Mouse (Mus musculus): ENCODE results near the gene Araf. TPM values are rescaled to one million over a fixed set of nuclear protein-coding genes. Genes with fewer than 3 reads are reported as not detected.
A peak's percentile ranks its signal among the peaks of the same experiment; 100 is the strongest.

Araf gene
- polyA plus RNA-seq, 2 experiments, result 87.1 to 196 TPM

DNA sequence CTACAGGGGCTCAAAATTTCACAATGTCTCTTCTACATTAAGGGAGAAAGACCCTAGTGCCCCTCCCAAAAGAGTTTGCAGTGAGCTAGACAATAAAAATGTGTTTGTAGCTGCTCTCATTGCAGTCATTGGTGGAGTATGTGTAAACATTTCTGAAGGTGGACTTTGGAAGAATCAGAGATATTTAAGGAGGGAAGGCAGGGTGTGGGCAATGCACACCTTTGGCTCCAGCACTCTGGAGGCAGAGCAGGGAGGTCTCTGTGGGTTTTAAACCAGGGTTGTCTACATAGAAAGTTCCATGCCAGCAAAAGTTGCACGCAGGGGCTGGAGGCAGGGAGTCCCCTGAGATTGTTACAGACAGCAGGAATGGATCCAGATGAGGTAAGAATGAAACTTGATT lies 8.7 kb downstream of the Araf start:
- no peaks in the 10 kb centered on the region for H3K27me3 ChIP-seq (ENCODE audit: control insufficient read depth, insufficient read depth, low read length)
- WGBS, result 32% methylated on average over 1 of the region's 1 CpGs
- H3K9ac ChIP-seq (ENCODE audit: low read depth, low read length, severe bottlenecking), result no peak overlapping the region
- H3K9me3 ChIP-seq (ENCODE audit: control insufficient read depth, low read length), result no peaks in the 10 kb centered on the region
- ATAC-seq (ENCODE audit: low FRiP score, low read depth) (no peak), DNase-seq (ENCODE audit: low spot score) (no peak)
- no peak overlapping the region for H3K4me3 ChIP-seq (replicated peaks; ENCODE audit: low read length)
- no peak for TF ChIP-seq POLR2A (IDR thresholded peaks at IDR 0.05; ENCODE audit: borderline replicate concordance, extremely low read depth, insufficient read depth, insufficient read length)
- H3K4me2 ChIP-seq (replicated peaks; ENCODE audit: low read depth, low read length, severe bottlenecking), result no peak overlapping the region
- no peak overlapping the region for H3K27ac ChIP-seq (replicated peaks; ENCODE audit: low read depth, low read length)
- no peaks in the 10 kb centered on the region for H3K36me3 ChIP-seq (ENCODE audit: control insufficient read depth, insufficient read depth, low read length)
- H3K4me1 ChIP-seq (ENCODE audit: control insufficient read depth, insufficient read depth, low read length), result no peaks in the 10 kb centered on the region

DNA sequence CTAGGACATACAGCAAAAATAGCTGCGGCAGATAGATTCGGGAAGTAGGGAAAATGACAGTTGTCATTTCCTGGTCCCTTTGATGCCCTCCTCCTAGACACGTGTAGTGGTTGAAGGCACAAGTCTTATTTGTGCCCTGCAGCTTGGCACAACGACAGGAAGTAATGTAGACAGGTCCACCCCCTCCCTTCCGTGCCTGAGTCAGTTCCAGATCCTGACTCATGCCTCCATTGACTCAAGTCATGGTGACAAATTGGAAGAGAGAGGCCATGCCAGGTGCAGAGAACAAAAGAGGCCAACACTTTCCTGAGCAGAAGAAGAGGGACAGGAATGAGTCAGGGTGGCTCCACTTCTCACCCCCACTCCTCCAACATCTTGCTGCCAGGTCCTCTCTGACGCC lies 19.4 kb downstream of the Araf start:
- no peak for ATAC-seq (ENCODE audit: low FRiP score, low read depth)
- TF ChIP-seq POLR2A (IDR thresholded peaks at IDR 0.05; ENCODE audit: borderline replicate concordance, extremely low read depth, insufficient read depth, insufficient read length), result no peak
- H3K9ac ChIP-seq (ENCODE audit: low read depth, low read length, severe bottlenecking), result no peak overlapping the region
- no peaks in the 10 kb centered on the region for H3K36me3 ChIP-seq (ENCODE audit: control insufficient read depth, insufficient read depth, low read length)
- no peak overlapping the region for H3K4me3 ChIP-seq (replicated peaks; ENCODE audit: low read length)
- H3K4me2 ChIP-seq (replicated peaks; ENCODE audit: low read depth, low read length, severe bottlenecking), result no peak overlapping the region
- DNase-seq (ENCODE audit: low spot score), result no peak
- H3K27me3 ChIP-seq (ENCODE audit: control insufficient read depth, insufficient read depth, low read length), result no peaks in the 10 kb centered on the region
- WGBS, result 77% methylated on average over 6 of the region's 6 CpGs
- H3K9me3 ChIP-seq (ENCODE audit: control insufficient read depth, low read length), result no peaks in the 10 kb centered on the region
- 0 out of 2 replicates have a peak, but pooled peaks cover 3% of the 10 kb centered on the region for H3K4me1 ChIP-seq (ENCODE audit: control insufficient read depth, insufficient read depth, low read length)
- H3K27ac ChIP-seq (replicated peaks; ENCODE audit: low read depth, low read length), result no peak overlapping the region

GRCm38 (mm10) chrX:20819204-20819628 lies 21.6 kb downstream of the Araf start:
- Histone ChIP-seq H3K4me3 (replicated peaks; ENCODE audit: low read length) (peak overlapping the region; percentile 33), H3K4me2 (replicated peaks; ENCODE audit: low read depth, low read length, severe bottlenecking) (peak overlapping the region; percentile 45), H3K27me3 (ENCODE audit: control insufficient read depth, insufficient read depth, low read length) (no peaks in the 10 kb centered on the region), H3K9me3 (ENCODE audit: control insufficient read depth, low read length) (no peaks in the 10 kb centered on the region), H3K27ac (replicated peaks; ENCODE audit: low read depth, low read length) (0 out of 2 replicates have a peak overlapping the region, but pooled peaks have one; percentile 48), H3K36me3 (ENCODE audit: control insufficient read depth, insufficient read depth, low read length) (no peaks in the 10 kb centered on the region), H3K9ac (ENCODE audit: low read depth, low read length, severe bottlenecking) (0 out of 2 replicates have a peak overlapping the region, but pooled peaks have one; percentile 31), H3K4me1 (ENCODE audit: control insufficient read depth, insufficient read depth, low read length) (0 out of 2 replicates have a peak, but pooled peaks cover 3% of the 10 kb centered on the region)
- WGBS, result 21% methylated on average over 18 of the region's 19 CpGs
- DNase-seq (ENCODE audit: low spot score) (peak; percentile 73), ATAC-seq (ENCODE audit: low FRiP score, low read depth) (peak; percentile 93)
- TF ChIP-seq POLR2A (IDR thresholded peaks at IDR 0.05; ENCODE audit: borderline replicate concordance, extremely low read depth, insufficient read depth, insufficient read length), result no peak

- peak overlapping the region; percentile 33 for H3K4me3 ChIP-seq (replicated peaks; ENCODE audit: low read length)
- 0 out of 2 replicates have a peak overlapping the region, but pooled peaks have one; percentile 31 for H3K9ac ChIP-seq (ENCODE audit: low read depth, low read length, severe bottlenecking)
- 45% methylated on average over 8 of the region's 8 CpGs for WGBS
- no peaks in the 10 kb centered on the region for H3K27me3 ChIP-seq (ENCODE audit: control insufficient read depth, insufficient read depth, low read length)
- no peaks in the 10 kb centered on the region for H3K36me3 ChIP-seq (ENCODE audit: control insufficient read depth, insufficient read depth, low read length)
- DNase-seq (ENCODE audit: low spot score) (peak; percentile 41), ATAC-seq (ENCODE audit: low FRiP score, low read depth) (peak; percentile 24; the same call in 1 of the 2 replicates)
- 0 out of 2 replicates have a peak, but pooled peaks cover 3% of the 10 kb centered on the region for H3K4me1 ChIP-seq (ENCODE audit: control insufficient read depth, insufficient read depth, low read length)
- H3K9me3 ChIP-seq (ENCODE audit: control insufficient read depth, low read length), result no peaks in the 10 kb centered on the region
- TF ChIP-seq POLR2A (IDR thresholded peaks at IDR 0.05; ENCODE audit: borderline replicate concordance, extremely low read depth, insufficient read depth, insufficient read length), result no peak
- 0 out of 2 replicates have a peak overlapping the region, but pooled peaks have one; percentile 48 for H3K27ac ChIP-seq (replicated peaks; ENCODE audit: low read depth, low read length)
- H3K4me2 ChIP-seq (replicated peaks; ENCODE audit: low read depth, low read length, severe bottlenecking), result peak overlapping the region; percentile 45
Observed at GRCm38 (mm10) chrX:20819708-20820426, 22.3 kb downstream of the Araf start.

DNA sequence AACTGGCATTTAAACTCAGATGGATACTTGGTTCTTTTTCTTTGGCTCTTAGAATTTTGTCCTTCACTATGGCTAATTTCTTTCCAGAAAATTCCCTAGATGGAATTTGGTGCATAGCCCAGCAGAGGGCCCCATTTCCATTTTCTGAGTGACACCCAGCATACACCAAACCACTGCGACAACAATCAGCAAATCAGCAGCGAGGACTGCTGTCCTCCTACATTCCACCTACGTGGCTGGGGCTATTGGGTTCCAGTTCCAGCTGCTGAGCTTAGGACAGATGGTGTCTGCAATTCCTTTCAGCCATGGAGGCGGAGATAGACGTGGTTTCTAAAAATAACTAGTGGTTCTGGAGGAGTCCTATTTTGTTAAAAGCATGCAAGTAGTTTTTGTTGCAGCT lies 31.3 kb downstream of the Araf start:
- Histone ChIP-seq H3K9me3 (ENCODE audit: control insufficient read depth, low read length) (no peaks in the 10 kb centered on the region), H3K4me3 (replicated peaks; ENCODE audit: low read length) (no peak overlapping the region), H3K4me1 (ENCODE audit: control insufficient read depth, insufficient read depth, low read length) (no peaks in the 10 kb centered on the region), H3K27me3 (ENCODE audit: control insufficient read depth, insufficient read depth, low read length) (no peaks in the 10 kb centered on the region), H3K4me2 (replicated peaks; ENCODE audit: low read depth, low read length, severe bottlenecking) (no peak overlapping the region), H3K36me3 (ENCODE audit: control insufficient read depth, insufficient read depth, low read length) (no peaks in the 10 kb centered on the region), H3K27ac (replicated peaks; ENCODE audit: low read depth, low read length) (no peak overlapping the region), H3K9ac (ENCODE audit: low read depth, low read length, severe bottlenecking) (no peak overlapping the region)
- peak; percentile 94 for ATAC-seq (ENCODE audit: low FRiP score, low read depth)
- peak; percentile 67 for DNase-seq (ENCODE audit: low spot score)
- TF ChIP-seq POLR2A (IDR thresholded peaks at IDR 0.05; ENCODE audit: borderline replicate concordance, extremely low read depth, insufficient read depth, insufficient read length), result no peak
- WGBS, result 20% methylated on average over 5 of the region's 5 CpGs

All from limb, embryonic 14.5 days (tissue).